In the genomic region with DNA sequence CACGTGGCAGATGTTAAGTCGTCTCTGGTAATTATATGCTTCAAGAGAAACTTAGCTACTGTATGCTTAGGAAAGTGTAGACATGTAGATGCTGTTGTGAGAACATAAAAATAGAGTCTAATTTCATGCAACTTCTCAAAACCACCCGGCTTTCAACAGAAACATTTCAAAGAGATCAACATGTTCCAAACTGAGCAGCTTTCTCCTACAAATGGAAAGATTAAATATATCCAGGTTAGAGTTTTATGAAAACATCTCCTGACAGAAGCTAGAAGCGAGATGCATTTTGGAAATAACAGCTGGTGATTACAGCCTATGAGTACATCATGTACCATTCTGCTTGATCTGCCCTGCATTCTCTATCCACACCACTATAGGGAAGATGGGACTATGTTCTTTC, we compare ENCODE assay signal across 22 mouse cellular contexts.
DNase-seq lines count a peak whose midpoint lies in the region; ATAC-seq lines count a peak whose summit lies in the region.
"Had no signal": no experiment of that assay in that cellular context is flagged by ENCODE, and none has a peak within 500 bp of the region (broad histone marks: within the 10 kb centered on the region; RNA-seq: fewer than 3 reads in every experiment).

No protein-coding gene starts in this region.

- peak; percentile 95 for ATAC-seq in frontal cortex, adult (ENCODE audit: low TSS enrichment)
- ATAC-seq: forebrain, embryonic 15.5 days; intestine, embryonic 16.5 days; midbrain, embryonic 15.5 days had no signal

- intact Hi-C loops in left cerebral cortex, postnatal 4 days (cut with DNase I), result no loop called here
- intact Hi-C loops in left cerebral cortex, postnatal 36 days (cut with DNase I), result no loop called here

- DNase-seq in frontal cortex, postnatal 25 days (ENCODE audit: low spot score in 2 of 2), result no peak
- peak; percentile 36 for DNase-seq in left cerebral cortex, adult 11 months (ENCODE audit: low spot score)
- no peak for DNase-seq in left cerebral cortex, postnatal 4 days
- peak; percentile 72 for DNase-seq in brain, adult 2 months (ENCODE audit: low read depth, low spot score)
- peak; percentile 23 to 32 for DNase-seq in left cerebral cortex, postnatal 36 days (ENCODE audit: low spot score in 2 of 2)
- no peak for DNase-seq in cerebellum, postnatal 14 days
- DNase-seq: adrenal gland, adult 8-10 months; cerebellum, adult 11 months; cerebellum, adult 9-10 months; embryo, embryonic 11 days; gastrocnemius, adult 2 months; gastrocnemius, postnatal 36 days; heart, adult 18-20 months; heart, postnatal 4 days; kidney, adult 8-10 months; kidney, postnatal 4 days; thymus, adult 18-20 months; thymus, postnatal 25 days had no signal

Comparison
In these comparisons a context has a peak if more than half of its experiments do, and no peak if none do; other contexts are left out.
1. DNase-seq: peak in left cerebral cortex, adult 11 months (single experiment), brain, adult 2 months (single experiment) and left cerebral cortex, postnatal 36 days (2 of 2); none in frontal cortex, postnatal 25 days (0 of 2), left cerebral cortex, postnatal 4 days (single experiment) and cerebellum, postnatal 14 days (0 of 2).